Mouse (Mus musculus) CH12.LX (cell line): ENCODE data around the gene Ncoa5. TPM values are rescaled to one million over a fixed set of nuclear protein-coding genes. Genes with fewer than 3 reads are reported as not detected.

Experiments
- DNase-seq: peaks from one replicate; pipeline ENCODE4 v3.0.0-alpha.2; 2013; ENCODE audit errors: extremely low read depth
- H3K27ac ChIP-seq: 2 replicates; pipeline ENCODE4 v1.5.1; 2012; ENCODE audit warnings: low read depth, mild to moderate bottlenecking, control low read depth, moderate library complexity; ENCODE audit not compliant: insufficient read depth
- H3K27me3 ChIP-seq: replicated peaks from 2 replicates; pipeline ENCODE3; 2012; ENCODE audit warnings: inconsistent platforms
- H3K36me3 ChIP-seq, 2 experiments: replicated peaks in 1 of 2; 2 replicates each; pipeline versions ENCODE3 to v1.6.1; 2012; ENCODE audit warnings: inconsistent platforms in 1 of 2, low read length in 1 of 2, mild to moderate bottlenecking in 1 of 2, mixed read lengths in 1 of 2, moderate library complexity in 1 of 2; ENCODE audit not compliant: control insufficient read depth in 1 of 2, insufficient read depth in 1 of 2
- H3K4me1 ChIP-seq, 2 experiments: 2 replicates each; pipeline ENCODE4 v1.6.1; 2012; ENCODE audit warnings: inconsistent platforms in 1 of 2, moderate library complexity in 1 of 2; ENCODE audit not compliant: insufficient read depth in 2 of 2, control insufficient read depth in 1 of 2
- H3K4me2 ChIP-seq: 2 replicates; pipeline ENCODE4 v1.6.1; 2012; ENCODE audit warnings: low read depth, mild to moderate bottlenecking, control low read depth; ENCODE audit not compliant: poor library complexity, insufficient read depth, severe bottlenecking
- H3K4me3 ChIP-seq, 3 experiments: fragments of 150-350 bp in 1 of 3; sonication (generic) in 1 of 3; replicated peaks in 1 of 3; 2 replicates each; pipeline versions ENCODE3 to v1.5.1; 2011 to 2012; ENCODE audit warnings: low read depth in 2 of 3, low read length in 2 of 3, mild to moderate bottlenecking in 2 of 3, moderate library complexity in 2 of 3, control low read depth in 1 of 3, improper control_type of control experiment in 1 of 3, inconsistent platforms in 1 of 3, mixed read lengths in 1 of 3; ENCODE audit not compliant: poor library complexity in 1 of 3
- H3K79me2 ChIP-seq: replicated peaks from 2 replicates; pipeline ENCODE4 v1.6.1; 2012; ENCODE audit warnings: mild to moderate bottlenecking, moderate library complexity; ENCODE audit not compliant: control insufficient read depth, poor library complexity, insufficient read depth, severe bottlenecking; ENCODE audit errors: extremely low read depth
- H3K9ac ChIP-seq: 2 replicates; pipeline ENCODE4 v1.6.1; 2012; ENCODE audit warnings: low read depth, mild to moderate bottlenecking, control low read depth, moderate library complexity; ENCODE audit not compliant: insufficient read depth
- H3K9me3 ChIP-seq: replicated peaks from 2 replicates; pipeline ENCODE3; 2012; ENCODE audit warnings: low read length, inconsistent platforms, mixed read lengths
- CHD1 ChIP-seq: IDR thresholded peaks from 2 replicates; pipeline ENCODE4 v1.6.1; 2012; ENCODE audit warnings: low read depth, low read length, improper control_type of control experiment, inconsistent platforms
- CHD2 ChIP-seq: IDR thresholded peaks from 2 replicates; pipeline ENCODE4 v1.6.1; 2011; ENCODE audit warnings: low read length, improper control_type of control experiment
- CTCF ChIP-seq, 2 experiments: IDR thresholded peaks in 1 of 2; conservative IDR thresholded peaks in 1 of 2; 2 replicates each; pipeline ENCODE4 v1.5.1; 2011 to 2012; ENCODE audit warnings: low read depth in 2 of 2, low read length in 2 of 2, improper control_type of control experiment in 1 of 2, inconsistent platforms in 1 of 2, mild to moderate bottlenecking in 1 of 2, moderate library complexity in 1 of 2
- ELF1 ChIP-seq: IDR thresholded peaks from 2 replicates; pipeline ENCODE4 v1.6.1; 2014; ENCODE audit warnings: low read depth, mild to moderate bottlenecking, inconsistent platforms, low read length, improper control_type of control experiment
- EP300 ChIP-seq: IDR thresholded peaks from 2 replicates; pipeline ENCODE4 v1.6.1; 2011; ENCODE audit warnings: low read length, improper control_type of control experiment
- GABPA ChIP-seq: IDR thresholded peaks from 2 replicates; pipeline ENCODE4 v1.6.1; 2012; ENCODE audit warnings: low read depth, low read length, improper control_type of control experiment, inconsistent platforms; ENCODE audit not compliant: insufficient replicate concordance
- HCFC1 ChIP-seq: IDR thresholded peaks from 2 replicates; pipeline ENCODE4 v1.6.1; 2012; ENCODE audit warnings: low read depth, mild to moderate bottlenecking, inconsistent platforms, low read length, improper control_type of control experiment
- IRF4 ChIP-seq: IDR thresholded peaks from 2 replicates; pipeline ENCODE4 v1.6.1; 2014; ENCODE audit warnings: low read depth, mild to moderate bottlenecking, inconsistent platforms, low read length, improper control_type of control experiment
- JUND ChIP-seq: conservative IDR thresholded peaks from 2 replicates; pipeline ENCODE4 v1.6.1; 2011; ENCODE audit warnings: low read depth, low read length, improper control_type of control experiment
- KAT2A ChIP-seq: IDR thresholded peaks from 2 replicates; pipeline ENCODE4 v1.6.1; 2012; ENCODE audit warnings: low read length, improper control_type of control experiment, inconsistent platforms; ENCODE audit not compliant: insufficient replicate concordance
- MAX ChIP-seq: IDR thresholded peaks from 2 replicates; pipeline ENCODE4 v1.6.1; 2011; ENCODE audit warnings: low read length, improper control_type of control experiment
- MAZ ChIP-seq: IDR thresholded peaks from 2 replicates; pipeline ENCODE4 v1.6.1; 2012; ENCODE audit warnings: low read depth, mild to moderate bottlenecking, inconsistent platforms, low read length, improper control_type of control experiment, moderate library complexity
- MEF2A ChIP-seq: IDR thresholded peaks from 2 replicates; pipeline ENCODE4 v1.6.1; 2014; ENCODE audit warnings: low read depth, mild to moderate bottlenecking, inconsistent platforms, low read length, improper control_type of control experiment, borderline replicate concordance
- MXI1 ChIP-seq: IDR thresholded peaks from 2 replicates; pipeline ENCODE4 v1.6.1; 2011; ENCODE audit warnings: mild to moderate bottlenecking, low read depth, low read length, improper control_type of control experiment
- MYC ChIP-seq: IDR thresholded peaks from 2 replicates; pipeline ENCODE4 v1.6.1; 2011; ENCODE audit warnings: low read depth, mild to moderate bottlenecking, improper control_type of control experiment, low read length
- NELFE ChIP-seq: IDR thresholded peaks from 2 replicates; pipeline ENCODE4 v1.6.1; 2011; ENCODE audit warnings: low read depth, low read length, improper control_type of control experiment
- NRF1 ChIP-seq: IDR thresholded peaks from 2 replicates; pipeline ENCODE4 v1.6.1; 2014; ENCODE audit warnings: low read depth, mild to moderate bottlenecking, inconsistent platforms, low read length, improper control_type of control experiment, moderate library complexity
- POLR2A ChIP-seq: IDR thresholded peaks from 2 replicates; pipeline ENCODE4 v1.6.1; 2011; ENCODE audit warnings: low read depth, mild to moderate bottlenecking, improper control_type of control experiment, low read length
- POLR2AphosphoS2 ChIP-seq: IDR thresholded peaks from 2 replicates; pipeline ENCODE4 v1.6.1; 2011; ENCODE audit warnings: low read depth, low read length, improper control_type of control experiment
- RAD21 ChIP-seq: IDR thresholded peaks from 2 replicates; pipeline ENCODE4 v1.6.1; 2011; ENCODE audit warnings: low read depth, mild to moderate bottlenecking, low read length, improper control_type of control experiment, moderate library complexity
- SIN3A ChIP-seq: IDR thresholded peaks from 2 replicates; pipeline ENCODE4 v1.6.1; 2012; ENCODE audit warnings: low read length, improper control_type of control experiment, inconsistent platforms
- TBP ChIP-seq: conservative IDR thresholded peaks from 2 replicates; pipeline ENCODE4 v1.6.1; 2011; ENCODE audit warnings: low read depth, low read length, improper control_type of control experiment
- TCF12 ChIP-seq: IDR thresholded peaks from 2 replicates; pipeline ENCODE4 v1.6.1; 2014; ENCODE audit warnings: low read depth, mild to moderate bottlenecking, inconsistent platforms, low read length, improper control_type of control experiment
- UBTF ChIP-seq: IDR thresholded peaks from 2 replicates; pipeline ENCODE4 v1.6.1; 2012; ENCODE audit warnings: low read depth, mild to moderate bottlenecking, inconsistent platforms, low read length, improper control_type of control experiment, moderate library complexity
- USF2 ChIP-seq: conservative IDR thresholded peaks from 2 replicates; pipeline ENCODE4 v1.6.1; 2011; ENCODE audit warnings: low read depth, low read length, improper control_type of control experiment
- ZC3H11A ChIP-seq: IDR thresholded peaks from 2 replicates; pipeline ENCODE4 v1.6.1; 2012; ENCODE audit warnings: low read depth, mild to moderate bottlenecking, inconsistent platforms, low read length, improper control_type of control experiment
- ZKSCAN1 ChIP-seq: IDR thresholded peaks from 2 replicates; pipeline ENCODE4 v1.6.1; 2012; ENCODE audit warnings: low read depth, inconsistent platforms, low read length, improper control_type of control experiment, borderline replicate concordance
- ZMIZ1 ChIP-seq: IDR thresholded peaks from 2 replicates; pipeline ENCODE4 v1.6.1; 2012; ENCODE audit warnings: low read depth, mild to moderate bottlenecking, inconsistent platforms, low read length, improper control_type of control experiment
- ZNF384 ChIP-seq: IDR thresholded peaks from 2 replicates; pipeline ENCODE4 v1.6.1; 2012; ENCODE audit warnings: low read depth, low read length, improper control_type of control experiment, inconsistent platforms
- dilution Hi-C: fragments of 300-500 bp; cut with MboI; formaldehyde crosslinking; loops from 2 replicates; pipeline ENCODE4 v1.14.3; 2020; ENCODE audit warnings: low sequenced_read_pairs; ENCODE audit not compliant: extremely low pct_unique_long_range_greater_than_20kb, extremely low pct_ligation_motif_present
- in situ Hi-C: fragments of 300-500 bp; cut with MboI; formaldehyde crosslinking; loops from 3 replicates; pipeline ENCODE4 v1.14.3; 2019; ENCODE audit warnings: low sequenced_read_pairs, low pct_ligation_motif_present, low pct_unique_long_range_greater_than_20kb, mixed read lengths
- polyA plus RNA-seq: library from polyadenylated mRNA; unstranded; fragments of >175 nt; gene quantifications from 2 replicates; pipeline ENCODE4 v1.2.1, GENCODE M21; 2012; ENCODE audit warnings: low read depth; ENCODE audit not compliant: insufficient read length
- total RNA-seq, 2 experiments: library from RNA; depleted of rRNA; stranded (reverse); fragments of 300-350 nt in 1 of 2; fragments of >200 nt in 1 of 2; gene quantifications; 2 replicates each; pipeline ENCODE4 v1.2.3; 2012 to 2014

Gene Ncoa5
- total RNA-seq (2012; rRNA removed): 20.1 and 26.5 TPM in 2 replicates
- 18.6 and 18.9 TPM in 2 replicates for total RNA-seq (2014; rRNA removed)
- 45.1 and 46.4 TPM in 2 replicates for polyA plus RNA-seq

GRCm38 (mm10) chr2:165034131-165035057 is at the start of gene Ncoa5:
Ncoa5 (minus strand) TSS chr2:165034867.
- Histone ChIP-seq H3K27ac (peak within 1 kb of the TSS; percentile 50; the same call in 1 of the 2 replicates), H3K4me1 (peaks cover 11 to 47% of the 10 kb centered on the region in 2 experiments), H3K9ac (peak within 1 kb of the TSS; percentile 78), H3K4me2 (peak within 1 kb of the TSS; percentile 67), H3K27me3 (no peaks in the 10 kb centered on the region), H3K79me2 (peaks cover 30% of the 10 kb centered on the region), H3K4me3 (peak within 1 kb of the TSS; percentile 79 to 90 (median 79)), H3K36me3 (peaks cover 0 to 7% of the 10 kb centered on the region in 2 experiments), H3K9me3 (no peaks in the 10 kb centered on the region)
- dilution Hi-C loops: no loop called here
- no peak for TF ChIP-seq JUND
- TF ChIP-seq UBTF: no peak
- no peak for TF ChIP-seq ZNF384
- peak; percentile 98 for TF ChIP-seq MXI1
- peak in 1 of 2 experiments; percentile 13; a peak in 1 of 4 replicates for TF ChIP-seq CTCF (conservative IDR thresholded peaks at IDR 0.05 in 1 of 2, IDR thresholded peaks at IDR 0.05 in 1 of 2; ENCODE audit: low read depth in 2 of 2, low read length in 2 of 2)
- no peak for TF ChIP-seq ZKSCAN1
- TF ChIP-seq SIN3A: peak; percentile 96
- TF ChIP-seq NELFE: peak; percentile 84
- TF ChIP-seq MYC: peak; percentile 53; the same call in 1 of the 2 replicates
- 0 out of 2 replicates have a peak, but pooled peaks have one; percentile 10 for TF ChIP-seq MEF2A
- peak; percentile 73 for TF ChIP-seq TCF12
- TF ChIP-seq CHD2: no peak
- TF ChIP-seq USF2: no peak
- TF ChIP-seq GABPA: no peak
- no peak for TF ChIP-seq ZC3H11A
- no peak for TF ChIP-seq RAD21
- peak; percentile 81 for TF ChIP-seq NRF1
- TF ChIP-seq TBP: no peak
- peak; percentile 87 for TF ChIP-seq POLR2A
- TF ChIP-seq ELF1: peak; percentile 44
- 0 out of 2 replicates have a peak, but pooled peaks have one; percentile 56 for TF ChIP-seq KAT2A
- TF ChIP-seq MAX: no peak; the same call in 1 of the 2 replicates
- peak; percentile 49; the same call in 1 of the 2 replicates for TF ChIP-seq ZMIZ1
- TF ChIP-seq CHD1: no peak
- TF ChIP-seq POLR2AphosphoS2: no peak; the same call in 1 of the 2 replicates
- no peak for TF ChIP-seq EP300
- TF ChIP-seq MAZ: peak; percentile 66; the same call in 1 of the 2 replicates
- TF ChIP-seq HCFC1: peak; percentile 81
- TF ChIP-seq IRF4: no peak; the same call in 1 of the 2 replicates
- in situ Hi-C loops: no loop called here
- peak; percentile 95 for DNase-seq
